18 mouse cellular contexts compared by ENCODE assay signal in the genomic region with DNA sequence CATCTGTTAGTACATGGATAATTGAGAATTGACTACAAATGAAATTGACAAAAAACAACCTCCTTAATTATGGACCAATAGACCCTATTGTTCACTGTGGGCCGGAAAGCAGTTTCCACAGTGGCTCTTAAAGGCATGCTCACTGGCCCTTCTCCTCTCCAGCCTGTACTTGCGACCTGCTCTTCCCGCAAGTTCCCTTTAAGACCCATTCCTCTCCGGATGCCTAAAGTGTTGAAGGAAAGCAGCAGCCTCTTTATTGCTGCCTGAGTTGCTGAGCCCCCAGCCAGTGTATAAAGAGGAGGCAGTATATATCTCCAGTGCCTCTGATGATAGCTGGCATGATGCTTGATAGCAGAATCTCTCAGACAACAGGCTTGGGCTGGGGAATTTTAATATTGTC.
DNase-seq lines count a peak whose midpoint lies in the region; ATAC-seq lines count a peak whose summit lies in the region.
"Had no signal": no experiment of that assay in that cellular context is flagged by ENCODE, and none has a peak within 500 bp of the region (broad histone marks: within the 10 kb centered on the region; RNA-seq: fewer than 3 reads in every experiment).

No protein-coding gene starts in this region.

- 0 out of 2 replicates have a peak overlapping the region, but pooled peaks have one; percentile 26 for H3K27ac ChIP-seq in midbrain, embryonic 14.5 days (replicated peaks; ENCODE audit: low read depth, low read length)
- no peak overlapping the region for H3K27ac ChIP-seq in midbrain, embryonic 11.5 days (ENCODE audit: low read depth, low read length)
- peak overlapping the region; percentile 70 for H3K27ac ChIP-seq in limb, embryonic 10.5 days
- H3K27ac ChIP-seq: heart, adult 2 months; macrophage had no signal

- H3K4me2 ChIP-seq in midbrain, embryonic 14.5 days (ENCODE audit: low read length) = no peak overlapping the region
- no peak overlapping the region for H3K4me2 ChIP-seq in midbrain, embryonic 11.5 days

- no peak for ATAC-seq in midbrain, embryonic 14.5 days (ENCODE audit: low FRiP score, low TSS enrichment)
- no peak for ATAC-seq in midbrain, embryonic 11.5 days (ENCODE audit: low FRiP score)
- ATAC-seq: intestine, postnatal 0 days had no signal

- H3K4me3 ChIP-seq in midbrain, embryonic 14.5 days (replicated peaks; ENCODE audit: low read depth, low read length) = no peak overlapping the region
- no peak overlapping the region for H3K4me3 ChIP-seq in midbrain, embryonic 11.5 days (ENCODE audit: low read depth, low read length)
- H3K4me3 ChIP-seq in limb, embryonic 10.5 days = no peak overlapping the region
- H3K4me3 ChIP-seq: erythroblast, embryonic 14.5 days; heart, adult 2 months; myocyte had no signal

- H3K4me1 ChIP-seq in midbrain, embryonic 14.5 days (ENCODE audit: control insufficient read depth, insufficient read depth, low read length) = peaks cover 6% of the 10 kb centered on the region; the same call in 1 of the 2 replicates
- no peaks in the 10 kb centered on the region for H3K4me1 ChIP-seq in midbrain, embryonic 11.5 days (ENCODE audit: control insufficient read depth, insufficient read depth, low read length)
- H3K4me1 ChIP-seq in limb, embryonic 10.5 days = peaks cover 30% of the 10 kb centered on the region

- no peak overlapping the region for H3K9ac ChIP-seq in midbrain, embryonic 14.5 days (replicated peaks; ENCODE audit: low read length)
- no peak overlapping the region for H3K9ac ChIP-seq in midbrain, embryonic 11.5 days (ENCODE audit: low read length)

- H3K9me3 ChIP-seq in midbrain, embryonic 14.5 days (ENCODE audit: control insufficient read depth, low read length) = no peaks in the 10 kb centered on the region
- H3K9me3 ChIP-seq in midbrain, embryonic 11.5 days (ENCODE audit: control insufficient read depth, low read length) = no peaks in the 10 kb centered on the region
- H3K9me3 ChIP-seq in limb, embryonic 10.5 days (replicated peaks) = no peaks in the 10 kb centered on the region

- H3K27me3 ChIP-seq in midbrain, embryonic 14.5 days (ENCODE audit: control insufficient read depth, insufficient read depth, low read length) = no peaks in the 10 kb centered on the region
- no peaks in the 10 kb centered on the region for H3K27me3 ChIP-seq in midbrain, embryonic 11.5 days (ENCODE audit: control insufficient read depth, insufficient read depth, low read length)
- no peaks in the 10 kb centered on the region for H3K27me3 ChIP-seq in limb, embryonic 10.5 days (ENCODE audit: low read depth, poor library complexity, severe bottlenecking)

- peak; percentile 24 for DNase-seq in embryo, embryonic 10 days (ENCODE audit: low spot score)
- no peak for DNase-seq in embryo, embryonic 9.5 days (ENCODE audit: extremely low spot score)
- DNase-seq in midbrain, embryonic 14.5 days = peak; percentile 56
- no peak for DNase-seq in midbrain, embryonic 11.5 days (ENCODE audit: low spot score, missing footprints)
- no peak for DNase-seq in limb, embryonic 10.5 days (ENCODE audit: low spot score)
- peak; percentile 66 for DNase-seq in retina, embryonic 14.5 days (ENCODE audit: low spot score)
- no peak for DNase-seq in spleen, postnatal 4 days (ENCODE audit: low spot score in 2 of 2)
- no peak for DNase-seq in gastrocnemius, postnatal 4 days (ENCODE audit: low spot score in 2 of 2)
- DNase-seq: cerebellum, adult 11 months; heart, adult 2 months; heart, postnatal 10 days; kidney, postnatal 10 days; lung, adult 2 months; right cerebral cortex, postnatal 4 days had no signal

- WGBS in midbrain, embryonic 14.5 days = 44% methylated on average over 4 of the region's 4 CpGs
- WGBS in midbrain, embryonic 11.5 days = 52% methylated on average over 4 of the region's 4 CpGs
- 17% methylated on average over 4 of the region's 4 CpGs for WGBS in limb, embryonic 10.5 days

- no peaks in the 10 kb centered on the region for H3K36me3 ChIP-seq in midbrain, embryonic 14.5 days (ENCODE audit: control insufficient read depth, insufficient read depth, low read length)
- H3K36me3 ChIP-seq in midbrain, embryonic 11.5 days (ENCODE audit: control insufficient read depth, insufficient read depth, low read length) = no peaks in the 10 kb centered on the region
- no peaks in the 10 kb centered on the region for H3K36me3 ChIP-seq in limb, embryonic 10.5 days

Comparison
In these comparisons a context has a peak if more than half of its experiments do, and no peak if none do; other contexts are left out.
1. DNase-seq: peak in embryo, embryonic 10 days (single experiment), midbrain, embryonic 14.5 days (single experiment) and retina, embryonic 14.5 days (single experiment); none in embryo, embryonic 9.5 days (single experiment), midbrain, embryonic 11.5 days (single experiment), limb, embryonic 10.5 days (single experiment), spleen, postnatal 4 days (0 of 2) and gastrocnemius, postnatal 4 days (0 of 2).